Mouse (Mus musculus): ENCODE data around the gene Rnf151. TPM values are rescaled to one million over a fixed set of nuclear protein-coding genes. Genes with fewer than 3 reads are reported as not detected.

Gene Rnf151
- total and polyA plus RNA-seq, 2 experiments from 2014 or later = not detected

- no peak for TF ChIP-seq CTCF (IDR thresholded peaks at IDR 0.05)
- ATAC-seq (ENCODE audit: low FRiP score) (no peak), DNase-seq (ENCODE audit: low spot score) (no peak)
- 2% methylated on average over 25 of the region's 25 CpGs for WGBS
- H3K27ac ChIP-seq (ENCODE audit: low read depth, low read length) = no peak overlapping the region
- H3K9ac ChIP-seq (replicated peaks; ENCODE audit: low read length, poor library complexity, severe bottlenecking) = peak overlapping the region; percentile 44; the same call in 1 of the 2 replicates
- peaks cover 17% of the 10 kb centered on the region for H3K36me3 ChIP-seq (ENCODE audit: insufficient read depth, low read length)
- peak overlapping the region; percentile 64 for H3K4me3 ChIP-seq (ENCODE audit: low read depth, low read length)
- no peaks in the 10 kb centered on the region for H3K27me3 ChIP-seq (ENCODE audit: insufficient read depth, low read length)
- peak overlapping the region; percentile 65 for H3K4me2 ChIP-seq (ENCODE audit: low read depth, low read length, poor library complexity, severe bottlenecking)
- H3K4me1 ChIP-seq (ENCODE audit: insufficient read depth, low read length) = peaks cover 14% of the 10 kb centered on the region
- no peaks in the 10 kb centered on the region for H3K9me3 ChIP-seq (ENCODE audit: low read length)
Observed at GRCm38 (mm10) chr17:24687146-24687595, 30.7 kb downstream of the Rnf151 start.

- no peak for DNase-seq (ENCODE audit: low spot score)
- no peak overlapping the region for H3K9ac ChIP-seq (replicated peaks; ENCODE audit: low read length, poor library complexity, severe bottlenecking)
Observed at GRCm38 (mm10) chr17:24686514-24686913, 31.3 kb downstream of the Rnf151 start.

GRCm38 (mm10) chr17:24677500-24678080 lies 40.3 kb downstream of the Rnf151 start:
- Histone ChIP-seq H3K27ac (ENCODE audit: low read depth, low read length) (no peak overlapping the region), H3K4me2 (ENCODE audit: low read depth, low read length, poor library complexity, severe bottlenecking) (no peak overlapping the region), H3K9ac (replicated peaks; ENCODE audit: low read length, poor library complexity, severe bottlenecking) (no peak overlapping the region), H3K9me3 (ENCODE audit: low read length) (no peaks in the 10 kb centered on the region), H3K27me3 (ENCODE audit: insufficient read depth, low read length) (no peaks in the 10 kb centered on the region), H3K36me3 (ENCODE audit: insufficient read depth, low read length) (peaks cover 57% of the 10 kb centered on the region), H3K4me1 (ENCODE audit: insufficient read depth, low read length) (no peaks in the 10 kb centered on the region), H3K4me3 (ENCODE audit: low read depth, low read length) (no peak overlapping the region)
- no peak for ATAC-seq (ENCODE audit: low FRiP score)
- DNase-seq (ENCODE audit: low spot score) = no peak
- 97% methylated on average over 24 of the region's 24 CpGs for WGBS
- TF ChIP-seq CTCF (IDR thresholded peaks at IDR 0.05) = no peak

More at GRCm38 (mm10) chr17:24686514-24686913, 31.3 kb downstream of the Rnf151 start:
- TF ChIP-seq CTCF (IDR thresholded peaks at IDR 0.05) = no peak
- H3K27ac ChIP-seq (ENCODE audit: low read depth, low read length) = no peak overlapping the region
- H3K4me2 ChIP-seq (ENCODE audit: low read depth, low read length, poor library complexity, severe bottlenecking) = peak overlapping the region; percentile 18; the same call in 1 of the 2 replicates
- H3K9me3 ChIP-seq (ENCODE audit: low read length) = no peaks in the 10 kb centered on the region
- no peak overlapping the region for H3K4me3 ChIP-seq (ENCODE audit: low read depth, low read length)
- 39% methylated on average over 16 of the region's 16 CpGs for WGBS
- peaks cover 14% of the 10 kb centered on the region for H3K4me1 ChIP-seq (ENCODE audit: insufficient read depth, low read length)
- peaks cover 22% of the 10 kb centered on the region for H3K36me3 ChIP-seq (ENCODE audit: insufficient read depth, low read length)
- H3K27me3 ChIP-seq (ENCODE audit: insufficient read depth, low read length) = no peaks in the 10 kb centered on the region
- ATAC-seq (ENCODE audit: low FRiP score) = no peak

GRCm38 (mm10) chr17:24676877-24677276 lies 41.0 kb downstream of the Rnf151 start:
- 93% methylated on average over 5 of the region's 5 CpGs for WGBS
- DNase-seq (ENCODE audit: low spot score) (no peak), ATAC-seq (ENCODE audit: low FRiP score) (no peak)
- no peak overlapping the region for H3K4me3 ChIP-seq (ENCODE audit: low read depth, low read length)
- no peaks in the 10 kb centered on the region for H3K27me3 ChIP-seq (ENCODE audit: insufficient read depth, low read length)
- H3K9me3 ChIP-seq (ENCODE audit: low read length) = no peaks in the 10 kb centered on the region
- no peak overlapping the region for H3K4me2 ChIP-seq (ENCODE audit: low read depth, low read length, poor library complexity, severe bottlenecking)
- no peak overlapping the region for H3K27ac ChIP-seq (ENCODE audit: low read depth, low read length)
- peaks cover 52% of the 10 kb centered on the region for H3K36me3 ChIP-seq (ENCODE audit: insufficient read depth, low read length)
- no peak overlapping the region for H3K9ac ChIP-seq (replicated peaks; ENCODE audit: low read length, poor library complexity, severe bottlenecking)
- TF ChIP-seq CTCF (IDR thresholded peaks at IDR 0.05) = no peak
- 0 out of 2 replicates have a peak, but pooled peaks cover 6% of the 10 kb centered on the region for H3K4me1 ChIP-seq (ENCODE audit: insufficient read depth, low read length)

GRCm38 (mm10) chr17:24676187-24676586 lies 41.7 kb downstream of the Rnf151 start:
- Histone ChIP-seq H3K27me3 (ENCODE audit: insufficient read depth, low read length) (no peaks in the 10 kb centered on the region), H3K4me2 (ENCODE audit: low read depth, low read length, poor library complexity, severe bottlenecking) (no peak overlapping the region), H3K9ac (replicated peaks; ENCODE audit: low read length, poor library complexity, severe bottlenecking) (no peak overlapping the region), H3K27ac (ENCODE audit: low read depth, low read length) (no peak overlapping the region), H3K36me3 (ENCODE audit: insufficient read depth, low read length) (peaks cover 46% of the 10 kb centered on the region), H3K4me1 (ENCODE audit: insufficient read depth, low read length) (peaks cover 10% of the 10 kb centered on the region; the same call in 1 of the 2 replicates), H3K4me3 (ENCODE audit: low read depth, low read length) (no peak overlapping the region), H3K9me3 (ENCODE audit: low read length) (no peaks in the 10 kb centered on the region)
- no peak for ATAC-seq (ENCODE audit: low FRiP score)
- peak; percentile 82 for TF ChIP-seq CTCF (IDR thresholded peaks at IDR 0.05)
- peak; percentile 71 for DNase-seq (ENCODE audit: low spot score)
- WGBS = 53% methylated on average over 2 of the region's 2 CpGs

GRCm38 (mm10) chr17:24674277-24674676 lies 43.6 kb downstream of the Rnf151 start:
- H3K9ac ChIP-seq (replicated peaks; ENCODE audit: low read length, poor library complexity, severe bottlenecking) = no peak overlapping the region

More at GRCm38 (mm10) chr17:24674277-24674676, 43.6 kb downstream of the Rnf151 start:
- WGBS = 84% methylated on average over 7 of the region's 7 CpGs
- Histone ChIP-seq H3K4me1 (ENCODE audit: insufficient read depth, low read length) (peaks cover 15% of the 10 kb centered on the region; the same call in 1 of the 2 replicates), H3K27ac (ENCODE audit: low read depth, low read length) (no peak overlapping the region), H3K36me3 (ENCODE audit: insufficient read depth, low read length) (peaks cover 27% of the 10 kb centered on the region), H3K9me3 (ENCODE audit: low read length) (no peaks in the 10 kb centered on the region), H3K4me3 (ENCODE audit: low read depth, low read length) (no peak overlapping the region), H3K4me2 (ENCODE audit: low read depth, low read length, poor library complexity, severe bottlenecking) (no peak overlapping the region), H3K27me3 (ENCODE audit: insufficient read depth, low read length) (no peaks in the 10 kb centered on the region)
- ATAC-seq (ENCODE audit: low FRiP score) (no peak), DNase-seq (ENCODE audit: low spot score) (no peak)
- no peak for TF ChIP-seq CTCF (IDR thresholded peaks at IDR 0.05)
